Mouse (Mus musculus): Measurements from ENCODE around the gene Abhd14b. TPM values are rescaled to one million over a fixed set of nuclear protein-coding genes. Genes with fewer than 3 reads are reported as not detected.

Gene Abhd14b
- polyA plus RNA-seq, 1 experiment = 29.3 TPM

DNA sequence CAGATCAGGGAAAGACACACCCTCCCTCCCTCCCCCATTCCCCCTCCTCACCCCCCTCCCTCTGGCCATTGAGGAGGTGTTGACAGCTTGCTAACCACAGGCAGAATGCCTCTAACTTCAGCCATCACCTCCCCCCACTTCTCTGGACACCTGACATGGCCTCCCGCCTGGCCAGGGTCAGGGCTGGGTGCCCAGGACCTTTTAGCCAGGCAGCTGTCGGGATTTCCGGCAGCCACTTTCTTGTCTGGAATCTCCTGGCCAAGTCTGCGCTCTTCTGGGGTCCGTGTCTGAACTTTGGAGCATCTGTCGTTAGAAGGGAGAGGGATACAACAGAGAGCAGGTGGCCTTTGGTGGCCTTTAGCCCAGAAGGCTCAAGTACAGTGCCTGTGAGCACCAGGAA, 42.0 kb upstream of the Abhd14b start:
- TF ChIP-seq CTCF (IDR thresholded peaks at IDR 0.05; ENCODE audit: borderline replicate concordance, control insufficient read depth, extremely low read depth, insufficient read depth, low read length, poor library complexity) (no peak), POLR2A (IDR thresholded peaks at IDR 0.05; ENCODE audit: control insufficient read depth, extremely low read depth, insufficient read depth, low read length, poor library complexity) (no peak)
- Histone ChIP-seq H3K27me3 (ENCODE audit: control insufficient read depth, insufficient read depth, low read length) (no peaks in the 10 kb centered on the region), H3K4me1 (replicated peaks; ENCODE audit: control insufficient read depth, insufficient read depth, low read length) (no peaks in the 10 kb centered on the region), H3K36me3 (ENCODE audit: control insufficient read depth, insufficient read depth, low read length) (no peaks in the 10 kb centered on the region), H3K4me3 (ENCODE audit: control insufficient read depth, insufficient read depth, low read length) (no peak overlapping the region), H3K27ac (ENCODE audit: control insufficient read depth, insufficient read depth, low read length) (no peak overlapping the region)
- no peak for DNase-seq
- 88% methylated on average over 6 of the region's 6 CpGs for WGBS

DNA sequence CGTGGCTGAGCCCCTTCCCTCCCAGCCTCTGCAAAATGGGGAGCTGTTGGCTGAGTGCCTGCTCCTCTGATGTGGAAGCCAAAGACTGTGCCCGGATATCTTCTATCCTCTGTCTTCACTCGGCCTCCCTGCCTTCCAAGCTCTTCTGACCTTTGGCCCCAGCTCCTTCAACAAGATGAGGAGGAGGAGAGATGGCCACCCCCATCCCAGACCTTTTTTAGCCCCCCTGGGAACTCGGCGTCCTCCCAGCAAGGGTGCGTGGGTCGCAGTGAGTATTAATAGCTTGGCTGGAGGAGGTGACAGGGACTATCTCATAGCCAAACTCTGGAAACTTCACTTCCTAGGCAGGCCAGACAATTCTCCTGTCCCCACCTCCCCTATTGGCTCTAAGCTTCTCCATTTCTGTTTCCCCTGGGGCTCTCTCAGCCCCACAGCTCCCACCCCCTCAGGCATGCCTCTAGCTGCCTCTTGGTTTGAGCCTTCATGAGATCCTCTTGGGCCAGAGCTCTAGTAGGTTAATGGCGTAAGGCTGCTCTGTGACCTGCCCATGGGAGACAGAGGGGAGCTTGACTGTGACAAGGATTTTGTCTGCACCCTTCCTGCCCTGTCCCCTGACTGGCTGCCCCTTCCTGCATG, 40.7 kb upstream of the Abhd14b start:
- Histone ChIP-seq H3K36me3 (ENCODE audit: control insufficient read depth, insufficient read depth, low read length) (no peaks in the 10 kb centered on the region), H3K4me3 (ENCODE audit: control insufficient read depth, insufficient read depth, low read length) (no peak overlapping the region), H3K27me3 (ENCODE audit: control insufficient read depth, insufficient read depth, low read length) (no peaks in the 10 kb centered on the region), H3K4me1 (replicated peaks; ENCODE audit: control insufficient read depth, insufficient read depth, low read length) (peaks cover 10% of the 10 kb centered on the region), H3K27ac (ENCODE audit: control insufficient read depth, insufficient read depth, low read length) (no peak overlapping the region)
- no peak for TF ChIP-seq CTCF (IDR thresholded peaks at IDR 0.05; ENCODE audit: borderline replicate concordance, control insufficient read depth, extremely low read depth, insufficient read depth, low read length, poor library complexity)
- no peak for DNase-seq
- 81% methylated on average over 8 of the region's 8 CpGs for WGBS

DNA sequence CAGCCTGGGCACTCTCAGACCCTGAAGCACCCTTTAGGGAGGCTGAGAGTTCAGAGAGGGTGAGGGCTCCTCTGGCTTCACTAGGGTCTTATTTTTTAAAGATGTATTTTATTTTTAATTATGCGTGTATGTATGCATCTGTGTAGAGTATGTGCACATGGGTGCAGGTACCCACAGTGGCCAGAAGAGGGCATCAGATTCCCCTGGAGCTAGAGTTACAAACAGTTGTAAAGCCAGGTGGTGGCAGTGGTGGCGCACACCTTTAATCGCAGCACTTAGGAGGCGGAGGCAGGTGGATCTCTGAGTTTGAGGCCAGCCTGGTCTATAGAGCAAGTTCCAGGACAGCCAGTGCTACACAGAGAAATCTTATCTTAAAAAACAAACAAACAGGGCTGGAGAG, 38.2 kb upstream of the Abhd14b start:
- H3K36me3 ChIP-seq (ENCODE audit: control insufficient read depth, insufficient read depth, low read length) = no peaks in the 10 kb centered on the region
- H3K4me3 ChIP-seq (ENCODE audit: control insufficient read depth, insufficient read depth, low read length) = no peak overlapping the region
- no peaks in the 10 kb centered on the region for H3K27me3 ChIP-seq (ENCODE audit: control insufficient read depth, insufficient read depth, low read length)
- no peak for DNase-seq
- peaks cover 10% of the 10 kb centered on the region for H3K4me1 ChIP-seq (replicated peaks; ENCODE audit: control insufficient read depth, insufficient read depth, low read length)
- H3K27ac ChIP-seq (ENCODE audit: control insufficient read depth, insufficient read depth, low read length) = no peak overlapping the region
- TF ChIP-seq POLR2A (IDR thresholded peaks at IDR 0.05; ENCODE audit: control insufficient read depth, extremely low read depth, insufficient read depth, low read length, poor library complexity) = no peak
- TF ChIP-seq CTCF (IDR thresholded peaks at IDR 0.05; ENCODE audit: borderline replicate concordance, control insufficient read depth, extremely low read depth, insufficient read depth, low read length, poor library complexity) = no peak
- 99% methylated on average over 4 of the region's 4 CpGs for WGBS

DNA sequence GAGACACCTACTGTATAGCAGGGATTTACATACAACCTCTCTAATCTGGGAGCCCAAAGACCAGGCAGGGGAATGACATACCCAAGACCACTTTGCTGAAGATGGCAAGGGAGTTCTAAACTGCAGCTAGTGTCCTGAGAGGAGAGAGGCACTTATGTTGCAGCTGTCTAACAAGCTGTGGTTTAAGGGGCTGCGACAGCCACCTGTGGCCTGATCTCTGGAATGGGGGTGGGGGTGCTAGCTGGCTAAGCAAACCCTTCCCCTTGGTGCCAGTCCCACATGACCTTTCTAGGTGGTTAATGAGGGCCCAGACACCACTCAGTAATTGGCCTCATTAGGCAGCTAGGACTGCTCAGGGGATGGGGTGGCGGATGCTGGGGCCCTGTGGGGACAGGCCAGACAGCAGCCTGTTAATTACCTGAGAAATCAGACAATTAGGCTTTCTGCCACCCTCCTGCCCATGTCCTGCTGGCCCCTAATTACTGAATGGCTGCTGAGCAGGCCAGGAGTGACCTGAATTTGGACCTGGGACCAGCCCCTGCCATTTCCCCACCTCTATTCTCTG, 37.1 kb upstream of the Abhd14b start:
- TF ChIP-seq POLR2A (IDR thresholded peaks at IDR 0.05; ENCODE audit: control insufficient read depth, extremely low read depth, insufficient read depth, low read length, poor library complexity) (no peak), CTCF (IDR thresholded peaks at IDR 0.05; ENCODE audit: borderline replicate concordance, control insufficient read depth, extremely low read depth, insufficient read depth, low read length, poor library complexity) (no peak)
- no peaks in the 10 kb centered on the region for H3K36me3 ChIP-seq (ENCODE audit: control insufficient read depth, insufficient read depth, low read length)
- H3K4me1 ChIP-seq (replicated peaks; ENCODE audit: control insufficient read depth, insufficient read depth, low read length) = peaks cover 10% of the 10 kb centered on the region
- no peak overlapping the region for H3K27ac ChIP-seq (ENCODE audit: control insufficient read depth, insufficient read depth, low read length)
- H3K27me3 ChIP-seq (ENCODE audit: control insufficient read depth, insufficient read depth, low read length) = no peaks in the 10 kb centered on the region
- no peak for DNase-seq
- no peak overlapping the region for H3K4me3 ChIP-seq (ENCODE audit: control insufficient read depth, insufficient read depth, low read length)
- WGBS = 53% methylated on average over 2 of the region's 2 CpGs

DNA sequence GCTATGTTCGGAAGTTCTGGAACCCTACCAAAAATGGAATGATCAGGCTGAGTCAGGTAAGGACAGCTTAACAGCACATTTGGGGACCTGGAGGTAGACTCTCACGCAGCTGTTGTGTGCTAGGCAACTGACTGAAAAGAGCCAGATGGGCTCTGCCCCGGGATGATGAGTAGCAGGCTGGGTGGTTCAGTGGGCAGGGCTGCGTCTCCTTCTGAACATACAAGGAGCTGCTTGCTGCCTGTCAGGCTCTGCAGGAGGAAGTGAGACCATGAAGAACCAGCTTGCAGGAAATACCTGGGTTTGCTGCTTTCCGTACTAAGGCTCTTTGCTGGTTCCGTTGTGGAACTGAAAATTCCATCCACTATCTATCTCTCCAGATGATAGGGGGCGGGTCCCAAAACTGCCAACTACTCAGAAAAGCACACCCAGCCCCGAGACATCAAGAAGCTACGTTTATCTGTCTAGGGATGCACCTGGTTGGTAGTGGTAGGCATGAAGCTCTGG, 36.1 kb upstream of the Abhd14b start:
- no peak for TF ChIP-seq POLR2A (IDR thresholded peaks at IDR 0.05; ENCODE audit: control insufficient read depth, extremely low read depth, insufficient read depth, low read length, poor library complexity)
- no peak for TF ChIP-seq CTCF (IDR thresholded peaks at IDR 0.05; ENCODE audit: borderline replicate concordance, control insufficient read depth, extremely low read depth, insufficient read depth, low read length, poor library complexity)
- no peaks in the 10 kb centered on the region for H3K36me3 ChIP-seq (ENCODE audit: control insufficient read depth, insufficient read depth, low read length)
- no peak for DNase-seq
- no peak overlapping the region for H3K27ac ChIP-seq (ENCODE audit: control insufficient read depth, insufficient read depth, low read length)
- WGBS = 14% methylated on average over 9 of the region's 9 CpGs
- peaks cover 10% of the 10 kb centered on the region for H3K4me1 ChIP-seq (replicated peaks; ENCODE audit: control insufficient read depth, insufficient read depth, low read length)
- no peak overlapping the region for H3K4me3 ChIP-seq (ENCODE audit: control insufficient read depth, insufficient read depth, low read length)
- no peaks in the 10 kb centered on the region for H3K27me3 ChIP-seq (ENCODE audit: control insufficient read depth, insufficient read depth, low read length)

DNA sequence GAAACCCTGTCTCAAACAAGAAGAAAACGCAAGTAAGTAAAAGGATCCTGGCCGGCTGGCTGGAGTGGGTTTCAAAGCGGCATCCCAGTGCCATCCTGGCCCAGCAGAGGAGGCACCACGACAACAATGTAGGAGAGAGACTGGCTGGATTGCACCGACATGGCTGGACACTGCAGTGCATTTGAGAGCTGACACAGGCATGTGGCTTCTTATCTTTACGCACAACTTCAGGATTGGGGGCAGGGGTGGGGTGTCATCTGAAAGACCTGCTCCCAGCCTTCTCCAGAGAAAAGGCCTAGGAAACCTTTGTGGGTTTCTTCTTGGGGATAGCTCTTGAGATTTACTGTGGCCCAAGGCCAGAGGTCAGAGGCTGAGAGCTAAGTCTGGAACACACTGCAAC, 35.5 kb upstream of the Abhd14b start:
- TF ChIP-seq CTCF (IDR thresholded peaks at IDR 0.05; ENCODE audit: borderline replicate concordance, control insufficient read depth, extremely low read depth, insufficient read depth, low read length, poor library complexity) (no peak), POLR2A (IDR thresholded peaks at IDR 0.05; ENCODE audit: control insufficient read depth, extremely low read depth, insufficient read depth, low read length, poor library complexity) (no peak)
- no peak for DNase-seq
- no peaks in the 10 kb centered on the region for H3K27me3 ChIP-seq (ENCODE audit: control insufficient read depth, insufficient read depth, low read length)
- no peak overlapping the region for H3K4me3 ChIP-seq (ENCODE audit: control insufficient read depth, insufficient read depth, low read length)
- WGBS = 65% methylated on average over 6 of the region's 6 CpGs
- no peaks in the 10 kb centered on the region for H3K36me3 ChIP-seq (ENCODE audit: control insufficient read depth, insufficient read depth, low read length)
- H3K27ac ChIP-seq (ENCODE audit: control insufficient read depth, insufficient read depth, low read length) = no peak overlapping the region
- H3K4me1 ChIP-seq (replicated peaks; ENCODE audit: control insufficient read depth, insufficient read depth, low read length) = peaks cover 10% of the 10 kb centered on the region
